Mouse (Mus musculus) splenic B cell, adult 2 months (primary cell): ENCODE results near the gene Dlgap1.

Source experiments
- DNase-seq: peaks from one replicate; pipeline ENCODE4 v3.0.0-alpha.2; 2011; ENCODE audit warnings: low read depth, low spot score
- H3K27me3 ChIP-seq: 2 replicates; pipeline ENCODE4 v1.6.1; 2012; ENCODE audit warnings: mild to moderate bottlenecking, low read length, moderate library complexity, mixed read lengths; ENCODE audit not compliant: control insufficient read depth, poor library complexity, insufficient read depth, severe bottlenecking
- H3K36me3 ChIP-seq: 2 replicates; pipeline ENCODE4 v1.6.1; 2012; ENCODE audit warnings: mild to moderate bottlenecking, low read length, moderate library complexity, mixed read lengths; ENCODE audit not compliant: control insufficient read depth, poor library complexity, insufficient read depth, severe bottlenecking

Gene Dlgap1

GRCm38 (mm10) chr17:70602051-70602450 lies 633.2 kb downstream of the Dlgap1 start:
- no peaks in the 10 kb centered on the region for H3K36me3 ChIP-seq
- DNase-seq, result no peak
- H3K27me3 ChIP-seq, result no peaks in the 10 kb centered on the region; the same call in 1 of the 2 replicates

GRCm38 (mm10) chr17:70605659-70606058 lies 636.8 kb downstream of the Dlgap1 start:
- Histone ChIP-seq H3K27me3 (no peaks in the 10 kb centered on the region; the same call in 1 of the 2 replicates), H3K36me3 (no peaks in the 10 kb centered on the region)
- no peak for DNase-seq

- no peaks in the 10 kb centered on the region for H3K36me3 ChIP-seq
- H3K27me3 ChIP-seq, result no peaks in the 10 kb centered on the region
- no peak for DNase-seq
Observed at GRCm38 (mm10) chr17:70612171-70612570, 643.3 kb downstream of the Dlgap1 start.

GRCm38 (mm10) chr17:70613897-70614296 lies 645.0 kb downstream of the Dlgap1 start:
- Histone ChIP-seq H3K27me3 (no peaks in the 10 kb centered on the region), H3K36me3 (no peaks in the 10 kb centered on the region)
- DNase-seq, result no peak

GRCm38 (mm10) chr17:70614407-70615060 lies 645.7 kb downstream of the Dlgap1 start:
- DNase-seq, result no peak
- no peaks in the 10 kb centered on the region for H3K27me3 ChIP-seq
- H3K36me3 ChIP-seq, result no peaks in the 10 kb centered on the region

- no peak for DNase-seq
- Histone ChIP-seq H3K36me3 (no peaks in the 10 kb centered on the region), H3K27me3 (no peaks in the 10 kb centered on the region)
Observed at GRCm38 (mm10) chr17:70622493-70622892, 653.6 kb downstream of the Dlgap1 start.

- no peak for DNase-seq
- no peaks in the 10 kb centered on the region for H3K36me3 ChIP-seq
- no peaks in the 10 kb centered on the region for H3K27me3 ChIP-seq
Observed at GRCm38 (mm10) chr17:70626396-70626795, 657.5 kb downstream of the Dlgap1 start.

- no peak for DNase-seq
- H3K36me3 ChIP-seq, result no peaks in the 10 kb centered on the region
Observed at GRCm38 (mm10) chr17:70626925-70627324, 658.1 kb downstream of the Dlgap1 start.

GRCm38 (mm10) chr17:70629653-70630378 lies 660.9 kb downstream of the Dlgap1 start:
- DNase-seq, result no peak
- H3K27me3 ChIP-seq, result no peaks in the 10 kb centered on the region
- H3K36me3 ChIP-seq, result no peaks in the 10 kb centered on the region

More at GRCm38 (mm10) chr17:70626925-70627324, 658.1 kb downstream of the Dlgap1 start:
- no peaks in the 10 kb centered on the region for H3K27me3 ChIP-seq

GRCm38 (mm10) chr17:70633181-70633944 lies 664.5 kb downstream of the Dlgap1 start:
- DNase-seq, result no peak
- no peaks in the 10 kb centered on the region for H3K27me3 ChIP-seq
- H3K36me3 ChIP-seq, result no peaks in the 10 kb centered on the region

GRCm38 (mm10) chr17:70643211-70643610 lies 674.3 kb downstream of the Dlgap1 start:
- no peak for DNase-seq
- Histone ChIP-seq H3K27me3 (no peaks in the 10 kb centered on the region), H3K36me3 (no peaks in the 10 kb centered on the region)

GRCm38 (mm10) chr17:70646641-70647040 lies 677.8 kb downstream of the Dlgap1 start:
- no peaks in the 10 kb centered on the region for H3K27me3 ChIP-seq
- no peak for DNase-seq

GRCm38 (mm10) chr17:70661382-70661781 lies 692.5 kb downstream of the Dlgap1 start:
- Histone ChIP-seq H3K36me3 (no peaks in the 10 kb centered on the region), H3K27me3 (no peaks in the 10 kb centered on the region)
- no peak for DNase-seq

More at GRCm38 (mm10) chr17:70646641-70647040, 677.8 kb downstream of the Dlgap1 start:
- H3K36me3 ChIP-seq, result no peaks in the 10 kb centered on the region

GRCm38 (mm10) chr17:70663992-70664391 lies 695.1 kb downstream of the Dlgap1 start:
- H3K36me3 ChIP-seq, result no peaks in the 10 kb centered on the region
- no peaks in the 10 kb centered on the region for H3K27me3 ChIP-seq
- no peak for DNase-seq
